Mouse (Mus musculus) hindbrain, embryonic 16.5 days (tissue): ENCODE results near the gene Amfr. TPM values are rescaled to one million over a fixed set of nuclear protein-coding genes. Genes with fewer than 3 reads are reported as not detected.

Source experiments
- ATAC-seq: fragments of 200-750 bp; cut with Nextera tagmentation; 2 replicates; pipeline ENCODE4 v1.8.0; 2017; ENCODE audit warnings: moderate TSS enrichment, moderate library complexity
- H3K27ac ChIP-seq: fragments of 300-500 bp; sonication (generic); 2 replicates; pipeline ENCODE4 v1.5.1; 2014; ENCODE audit warnings: low read depth, mild to moderate bottlenecking, control low read depth, low read length, moderate library complexity
- H3K27me3 ChIP-seq: fragments of 300-500 bp; sonication (generic); replicated peaks from 2 replicates; pipeline ENCODE4 v1.6.1; 2014; ENCODE audit warnings: low read length; ENCODE audit not compliant: control insufficient read depth, insufficient read depth
- H3K36me3 ChIP-seq: fragments of 300-500 bp; sonication (generic); 2 replicates; pipeline ENCODE4 v1.6.1; 2014; ENCODE audit warnings: mild to moderate bottlenecking, low read length, moderate library complexity, mixed read lengths; ENCODE audit not compliant: control insufficient read depth, insufficient read depth
- H3K4me1 ChIP-seq: fragments of 300-500 bp; sonication (generic); 2 replicates; pipeline ENCODE4 v1.6.1; 2014; ENCODE audit warnings: low read depth, low read length; ENCODE audit not compliant: control insufficient read depth, insufficient read depth
- H3K4me2 ChIP-seq: fragments of 300-500 bp; sonication (generic); 2 replicates; pipeline ENCODE4 v1.6.1; 2014; ENCODE audit warnings: mild to moderate bottlenecking, low read length, control low read depth, moderate library complexity
- H3K4me3 ChIP-seq: fragments of 300-500 bp; sonication (generic); 2 replicates; pipeline ENCODE4 v1.5.1; 2014; ENCODE audit warnings: mild to moderate bottlenecking, low read length, control low read depth, moderate library complexity
- H3K9ac ChIP-seq: fragments of 300-500 bp; sonication (generic); 2 replicates; pipeline ENCODE4 v1.6.1; 2014; ENCODE audit warnings: low read depth, mild to moderate bottlenecking, control low read depth, low read length, moderate library complexity
- H3K9me3 ChIP-seq: fragments of 300-500 bp; sonication (generic); 2 replicates; pipeline ENCODE4 v1.6.1; 2014; ENCODE audit warnings: mild to moderate bottlenecking, low read length, moderate library complexity; ENCODE audit not compliant: control insufficient read depth
- WGBS: fragments of 180-500 bp; shearing (Covaris S2); extraction: QIAGEN DNeasy Blood & Tissue Kit; methylation state at CpG from one replicate; pipeline ENCODE4 v1.1.7; 2014; 5-methylcytosine and 5-hydroxymethylcytosine counted together
- polyA plus RNA-seq: library from polyadenylated mRNA; unstranded; fragments of >200 nt; fragmentation: Nextera tagmentation; extraction: Ambion mirVana; gene quantifications from 2 replicates; pipeline ENCODE4 v1.2.1, GENCODE M21; 2015

Amfr gene
- polyA plus RNA-seq, 1 experiment from 2014 or later, result 57.4 TPM

DNA sequence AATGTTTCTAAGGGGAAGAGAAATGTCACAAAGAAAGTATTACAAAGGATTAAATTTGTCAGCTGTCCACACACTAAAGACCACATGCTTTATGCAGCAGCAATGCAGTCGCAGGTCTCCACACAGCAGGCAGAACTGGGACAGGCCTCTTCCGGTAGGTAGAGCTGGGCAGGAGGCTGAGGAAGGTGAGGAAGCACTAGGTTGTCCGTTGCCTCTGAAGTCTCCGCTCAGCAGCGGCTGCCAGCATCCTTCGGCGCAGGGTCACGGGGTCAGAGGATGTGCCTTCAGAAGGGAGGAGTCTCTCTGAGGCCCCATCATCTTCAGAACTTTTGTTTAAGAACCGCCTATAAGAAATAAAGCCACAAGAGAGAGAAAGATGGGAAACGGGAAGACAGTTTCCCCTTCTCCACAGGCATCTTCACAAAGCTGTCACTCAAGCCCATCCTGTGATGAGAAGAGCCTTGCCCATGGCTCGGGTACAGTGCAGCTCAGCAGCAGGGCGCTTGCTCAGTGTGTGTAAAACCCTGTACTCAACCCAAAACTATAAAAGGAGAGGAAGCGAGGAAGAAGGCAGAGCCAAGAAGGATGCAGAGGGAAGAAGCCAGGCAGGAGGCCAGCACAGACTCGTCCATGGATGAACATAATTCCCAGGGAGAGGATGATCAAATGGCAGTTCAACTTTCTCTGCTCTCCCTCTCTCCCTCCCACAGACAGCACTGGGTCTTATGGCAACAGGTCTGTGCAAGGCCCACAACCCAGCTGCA is 39.5 kb downstream of the Amfr start:
- WGBS, result 78% methylated on average over 14 of the region's 14 CpGs
- H3K27me3 ChIP-seq, result no peaks in the 10 kb centered on the region
- H3K27ac ChIP-seq, result no peak overlapping the region
- H3K36me3 ChIP-seq, result peaks cover 30% of the 10 kb centered on the region
- peak; percentile 37; the same call in 1 of the 2 replicates for ATAC-seq
- no peak overlapping the region for H3K4me3 ChIP-seq
- H3K9ac ChIP-seq, result no peak overlapping the region
- H3K4me2 ChIP-seq, result no peak overlapping the region
- H3K4me1 ChIP-seq, result no peaks in the 10 kb centered on the region
- no peaks in the 10 kb centered on the region for H3K9me3 ChIP-seq

DNA sequence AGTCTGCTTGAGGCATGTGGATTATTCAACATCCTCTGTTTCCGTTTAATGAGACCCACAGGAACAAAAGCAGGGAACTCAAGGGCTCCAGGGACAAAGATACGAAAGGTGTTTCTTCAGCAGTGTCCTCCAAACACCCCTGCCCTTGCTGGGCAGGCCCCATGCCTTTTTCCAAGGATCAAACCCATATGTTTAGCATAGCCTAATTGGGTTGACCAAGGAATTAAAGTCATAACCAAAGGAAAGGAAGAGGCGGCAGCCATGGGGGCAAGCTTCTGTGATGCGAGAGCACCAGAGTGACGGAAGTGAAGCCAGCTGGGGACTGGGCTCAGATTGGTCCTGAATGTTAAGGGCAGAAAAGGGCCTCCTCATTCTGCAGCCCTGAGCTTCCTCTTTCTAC is 40.4 kb downstream of the Amfr start:
- no peak for ATAC-seq
- no peaks in the 10 kb centered on the region for H3K4me1 ChIP-seq
- H3K27ac ChIP-seq, result no peak overlapping the region
- H3K9ac ChIP-seq, result no peak overlapping the region
- H3K4me3 ChIP-seq, result no peak overlapping the region
- H3K4me2 ChIP-seq, result no peak overlapping the region
- peaks cover 32% of the 10 kb centered on the region for H3K36me3 ChIP-seq
- H3K9me3 ChIP-seq, result no peaks in the 10 kb centered on the region
- H3K27me3 ChIP-seq, result no peaks in the 10 kb centered on the region
- 83% methylated on average over 5 of the region's 5 CpGs for WGBS

- H3K27ac ChIP-seq, result no peak overlapping the region
- 91% methylated on average over 10 of the region's 10 CpGs for WGBS
- H3K36me3 ChIP-seq, result peaks cover 33% of the 10 kb centered on the region
- no peaks in the 10 kb centered on the region for H3K4me1 ChIP-seq
- no peaks in the 10 kb centered on the region for H3K27me3 ChIP-seq
- H3K4me2 ChIP-seq, result no peak overlapping the region
- H3K9ac ChIP-seq, result no peak overlapping the region
- no peaks in the 10 kb centered on the region for H3K9me3 ChIP-seq
- ATAC-seq, result no peak
- no peak overlapping the region for H3K4me3 ChIP-seq
Measured at GRCm38 (mm10) chr8:93971451-93971850, 41.2 kb downstream of the Amfr start.

- peaks cover 39% of the 10 kb centered on the region for H3K36me3 ChIP-seq
- 73% methylated on average over 7 of the region's 7 CpGs for WGBS
- H3K27me3 ChIP-seq, result no peaks in the 10 kb centered on the region
- H3K4me2 ChIP-seq, result no peak overlapping the region
- H3K4me3 ChIP-seq, result no peak overlapping the region
- H3K4me1 ChIP-seq, result no peaks in the 10 kb centered on the region
- no peak overlapping the region for H3K9ac ChIP-seq
- H3K27ac ChIP-seq, result no peak overlapping the region
- no peak for ATAC-seq
- no peaks in the 10 kb centered on the region for H3K9me3 ChIP-seq
Measured at GRCm38 (mm10) chr8:93969626-93970340, 42.9 kb downstream of the Amfr start.

GRCm38 (mm10) chr8:93968293-93968692 is 44.3 kb downstream of the Amfr start:
- Histone ChIP-seq H3K27me3 (no peaks in the 10 kb centered on the region), H3K4me1 (no peaks in the 10 kb centered on the region), H3K9me3 (no peaks in the 10 kb centered on the region), H3K4me3 (no peak overlapping the region), H3K4me2 (no peak overlapping the region), H3K27ac (no peak overlapping the region), H3K36me3 (peaks cover 46% of the 10 kb centered on the region), H3K9ac (no peak overlapping the region)
- ATAC-seq, result 0 out of 2 replicates have a peak, but pooled peaks have one; percentile 12
- WGBS, result 78% methylated on average over 6 of the region's 6 CpGs

DNA sequence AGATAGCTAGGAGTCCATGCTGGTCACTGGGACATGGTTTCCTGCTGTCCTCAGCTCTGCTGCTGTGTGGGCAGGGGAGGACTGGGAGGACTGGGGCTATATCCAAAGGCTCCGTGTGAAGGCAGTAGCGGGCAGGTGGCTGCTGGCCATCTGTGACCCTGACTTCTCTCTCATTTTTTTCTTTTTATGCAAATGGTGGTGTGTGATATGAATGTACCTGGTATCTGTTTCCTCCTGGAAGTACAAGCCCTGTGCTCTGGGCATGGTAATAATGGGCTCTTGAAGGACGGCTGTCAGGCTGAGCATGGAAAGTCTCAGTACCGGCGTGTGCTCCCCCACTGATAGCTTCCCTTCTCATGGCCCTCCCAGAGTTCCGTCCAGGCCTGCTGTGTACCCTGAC is 51.7 kb downstream of the Amfr start:
- ATAC-seq, result no peak
- Histone ChIP-seq H3K27me3 (no peaks in the 10 kb centered on the region), H3K4me3 (no peak overlapping the region), H3K9me3 (no peaks in the 10 kb centered on the region), H3K27ac (no peak overlapping the region), H3K9ac (no peak overlapping the region), H3K36me3 (peaks cover 44% of the 10 kb centered on the region), H3K4me2 (no peak overlapping the region), H3K4me1 (no peaks in the 10 kb centered on the region)
- WGBS, result 83% methylated on average over 6 of the region's 6 CpGs

- H3K9ac ChIP-seq, result no peak overlapping the region
- no peak overlapping the region for H3K4me2 ChIP-seq
- no peaks in the 10 kb centered on the region for H3K4me1 ChIP-seq
- no peaks in the 10 kb centered on the region for H3K27me3 ChIP-seq
- H3K4me3 ChIP-seq, result no peak overlapping the region
- peaks cover 40% of the 10 kb centered on the region for H3K36me3 ChIP-seq
- H3K27ac ChIP-seq, result no peak overlapping the region
- 83% methylated on average over 9 of the region's 9 CpGs for WGBS
- no peaks in the 10 kb centered on the region for H3K9me3 ChIP-seq
- ATAC-seq, result peak; percentile 58
Measured at GRCm38 (mm10) chr8:93958402-93958801, 54.2 kb downstream of the Amfr start.

DNA sequence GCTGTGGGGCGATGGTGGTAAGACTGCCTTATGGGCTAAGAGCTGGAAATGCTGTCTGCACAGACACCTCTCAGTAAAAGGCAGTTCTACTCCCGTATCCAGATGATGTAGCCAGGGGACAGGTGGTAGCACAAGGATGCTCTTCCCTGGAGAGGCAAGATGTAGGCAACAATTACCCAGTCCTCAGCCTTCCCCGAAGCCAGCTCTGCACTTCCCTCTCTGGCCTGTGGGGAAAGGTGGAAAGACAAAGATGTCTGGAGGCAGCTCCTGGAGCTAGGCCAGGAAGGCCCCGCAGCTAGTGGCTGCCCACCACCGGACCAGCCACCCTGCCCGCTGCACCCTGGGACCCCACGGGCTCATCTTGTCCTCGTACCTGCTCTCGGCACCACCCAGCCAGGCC is 60.1 kb downstream of the Amfr start:
- 77% methylated on average over 9 of the region's 9 CpGs for WGBS
- H3K9ac ChIP-seq, result no peak overlapping the region
- H3K4me2 ChIP-seq, result no peak overlapping the region
- ATAC-seq, result no peak
- peaks cover 63% of the 10 kb centered on the region for H3K36me3 ChIP-seq
- H3K27me3 ChIP-seq, result no peaks in the 10 kb centered on the region
- H3K9me3 ChIP-seq, result no peaks in the 10 kb centered on the region
- no peak overlapping the region for H3K4me3 ChIP-seq
- no peak overlapping the region for H3K27ac ChIP-seq
- H3K4me1 ChIP-seq, result no peaks in the 10 kb centered on the region

- Histone ChIP-seq H3K9me3 (no peaks in the 10 kb centered on the region), H3K27me3 (no peaks in the 10 kb centered on the region), H3K4me1 (no peaks in the 10 kb centered on the region), H3K9ac (no peak overlapping the region), H3K4me3 (no peak overlapping the region), H3K36me3 (peaks cover 51% of the 10 kb centered on the region), H3K27ac (no peak overlapping the region), H3K4me2 (no peak overlapping the region)
- WGBS, result 88% methylated on average over 14 of the region's 14 CpGs
- no peak for ATAC-seq
Measured at GRCm38 (mm10) chr8:93950133-93950532, 62.5 kb downstream of the Amfr start.
